20 mouse cellular contexts compared by ENCODE assay signal in genomic region chr1:143173836-143174235, GRCm38 (mm10).
DNase-seq lines count a peak whose midpoint lies in the region; ATAC-seq and TF ChIP-seq lines count a peak whose summit lies in the region.
"Had no signal": no experiment of that assay in that cellular context is flagged by ENCODE, and none has a peak within 500 bp of the region (broad histone marks: within the 10 kb centered on the region; RNA-seq: fewer than 3 reads in every experiment).

No protein-coding gene starts in this region.

- H3K4me1 ChIP-seq in forebrain, embryonic 14.5 days (ENCODE audit: control insufficient read depth, insufficient read depth, low read length) = no peaks in the 10 kb centered on the region
- no peaks in the 10 kb centered on the region for H3K4me1 ChIP-seq in forebrain, embryonic 10.5 days
- H3K4me1 ChIP-seq in midbrain, postnatal 0 days (ENCODE audit: insufficient read depth, low read length) = no peaks in the 10 kb centered on the region
- H3K4me1 ChIP-seq in midbrain, embryonic 13.5 days (replicated peaks) = no peaks in the 10 kb centered on the region
- H3K4me1 ChIP-seq in heart, embryonic 12.5 days (replicated peaks) = peaks cover 9% of the 10 kb centered on the region
- H3K4me1 ChIP-seq: embryonic facial prominence, embryonic 12.5 days; hindbrain, embryonic 12.5 days; limb, embryonic 12.5 days; liver, embryonic 13.5 days had no signal

- no peaks in the 10 kb centered on the region for H3K36me3 ChIP-seq in forebrain, embryonic 14.5 days (ENCODE audit: control insufficient read depth, insufficient read depth, low read length)
- no peaks in the 10 kb centered on the region for H3K36me3 ChIP-seq in forebrain, embryonic 10.5 days (replicated peaks)
- H3K36me3 ChIP-seq in midbrain, postnatal 0 days (ENCODE audit: insufficient read depth, low read length) = no peaks in the 10 kb centered on the region
- no peaks in the 10 kb centered on the region for H3K36me3 ChIP-seq in midbrain, embryonic 13.5 days
- no peaks in the 10 kb centered on the region for H3K36me3 ChIP-seq in heart, embryonic 12.5 days
- H3K36me3 ChIP-seq: embryonic facial prominence, embryonic 12.5 days; hindbrain, embryonic 12.5 days; limb, embryonic 12.5 days; liver, embryonic 13.5 days had no signal

- peak; percentile 48 for DNase-seq in forebrain, embryonic 14.5 days (ENCODE audit: low spot score)
- no peak for DNase-seq in forebrain, embryonic 10.5 days (ENCODE audit: extremely low spot score, low spot score)
- DNase-seq in midbrain, postnatal 0 days (ENCODE audit: low spot score) = peak; percentile 58
- peak; percentile 64 for DNase-seq in layer of hippocampus, adult 11-12 months (ENCODE audit: low spot score)
- DNase-seq in layer of hippocampus, postnatal 25 days (ENCODE audit: extremely low spot score in 1 of 2, low spot score in 1 of 2) = peak; percentile 11 to 20
- no peak for DNase-seq in ovary, postnatal 14 days (ENCODE audit: low spot score)
- DNase-seq: adrenal gland, postnatal 14 days; B cell, adult 2 months; gastrocnemius, adult 2 months; heart, adult 18-20 months; liver, embryonic 13.5 days; midbrain, embryonic 14.5 days had no signal

- H3K4me2 ChIP-seq in forebrain, embryonic 14.5 days (ENCODE audit: low read length) = no peak overlapping the region
- no peak overlapping the region for H3K4me2 ChIP-seq in midbrain, postnatal 0 days (ENCODE audit: low read depth, low read length, poor library complexity, severe bottlenecking)
- H3K4me2 ChIP-seq in midbrain, embryonic 13.5 days (replicated peaks) = no peak overlapping the region
- no peak overlapping the region for H3K4me2 ChIP-seq in heart, embryonic 12.5 days
- H3K4me2 ChIP-seq: embryonic facial prominence, embryonic 12.5 days; hindbrain, embryonic 12.5 days; limb, embryonic 12.5 days; liver, embryonic 13.5 days had no signal

- ATAC-seq in forebrain, embryonic 14.5 days = peak; percentile 75; the same call in 1 of the 2 replicates
- ATAC-seq in midbrain, postnatal 0 days (ENCODE audit: low FRiP score) = no peak; the same call in 1 of the 2 replicates
- ATAC-seq in midbrain, embryonic 13.5 days = no peak
- no peak for ATAC-seq in heart, embryonic 12.5 days (ENCODE audit: insufficient number of reproducible peaks, low FRiP score)
- ATAC-seq: intestine, postnatal 0 days had no signal

- no peaks in the 10 kb centered on the region for H3K27me3 ChIP-seq in forebrain, embryonic 14.5 days (replicated peaks; ENCODE audit: control insufficient read depth, insufficient read depth, low read length)
- no peaks in the 10 kb centered on the region for H3K27me3 ChIP-seq in forebrain, embryonic 10.5 days (ENCODE audit: poor library complexity, severe bottlenecking)
- H3K27me3 ChIP-seq in midbrain, postnatal 0 days (ENCODE audit: insufficient read depth, low read length) = no peaks in the 10 kb centered on the region
- no peaks in the 10 kb centered on the region for H3K27me3 ChIP-seq in midbrain, embryonic 13.5 days
- H3K27me3 ChIP-seq in heart, embryonic 12.5 days (replicated peaks) = no peaks in the 10 kb centered on the region
- H3K27me3 ChIP-seq: embryonic facial prominence, embryonic 12.5 days; hindbrain, embryonic 12.5 days; limb, embryonic 12.5 days; liver, embryonic 13.5 days had no signal

- H3K9ac ChIP-seq in forebrain, embryonic 14.5 days (ENCODE audit: low read length) = no peak overlapping the region
- no peak overlapping the region for H3K9ac ChIP-seq in midbrain, postnatal 0 days (replicated peaks; ENCODE audit: low read length, poor library complexity, severe bottlenecking)
- H3K9ac ChIP-seq in midbrain, embryonic 13.5 days (replicated peaks) = no peak overlapping the region
- no peak overlapping the region for H3K9ac ChIP-seq in heart, embryonic 12.5 days
- H3K9ac ChIP-seq: embryonic facial prominence, embryonic 12.5 days; hindbrain, embryonic 12.5 days; limb, embryonic 12.5 days; liver, embryonic 13.5 days had no signal

- WGBS in forebrain, embryonic 14.5 days = 73% methylated on average over 2 of the region's 2 CpGs
- 89% methylated on average over 2 of the region's 2 CpGs for WGBS in forebrain, embryonic 10.5 days
- 90% methylated on average over 2 of the region's 2 CpGs for WGBS in midbrain, postnatal 0 days
- 88% methylated on average over 2 of the region's 2 CpGs for WGBS in midbrain, embryonic 13.5 days
- 87% methylated on average over 2 of the region's 2 CpGs for WGBS in heart, embryonic 12.5 days

- H3K4me3 ChIP-seq in forebrain, embryonic 14.5 days (ENCODE audit: low read depth, low read length) = no peak overlapping the region
- no peak overlapping the region for H3K4me3 ChIP-seq in forebrain, embryonic 10.5 days
- H3K4me3 ChIP-seq in midbrain, postnatal 0 days (ENCODE audit: low read depth, low read length) = no peak overlapping the region
- no peak overlapping the region for H3K4me3 ChIP-seq in midbrain, embryonic 13.5 days (replicated peaks)
- H3K4me3 ChIP-seq in heart, embryonic 12.5 days = no peak overlapping the region
- H3K4me3 ChIP-seq: embryonic facial prominence, embryonic 12.5 days; gastrocnemius, adult 2 months; hindbrain, embryonic 12.5 days; left cerebral cortex, adult 2 months; limb, embryonic 12.5 days; liver, embryonic 13.5 days had no signal

- H3K27ac ChIP-seq in forebrain, embryonic 14.5 days (ENCODE audit: low read depth, low read length) = no peak overlapping the region
- no peak overlapping the region for H3K27ac ChIP-seq in forebrain, embryonic 10.5 days
- no peak overlapping the region for H3K27ac ChIP-seq in midbrain, postnatal 0 days (ENCODE audit: low read depth, low read length)
- no peak overlapping the region for H3K27ac ChIP-seq in midbrain, embryonic 13.5 days
- no peak overlapping the region for H3K27ac ChIP-seq in heart, embryonic 12.5 days (ENCODE audit: poor library complexity, severe bottlenecking)
- H3K27ac ChIP-seq: embryonic facial prominence, embryonic 12.5 days; gastrocnemius, adult 2 months; hindbrain, embryonic 12.5 days; kidney, postnatal 0 days; left cerebral cortex, adult 2 months; limb, embryonic 12.5 days; liver, embryonic 13.5 days had no signal

- no peak for TF ChIP-seq CTCF in midbrain, postnatal 0 days (IDR thresholded peaks at IDR 0.05)

- H3K9me3 ChIP-seq in forebrain, embryonic 14.5 days (replicated peaks; ENCODE audit: control insufficient read depth, low read length) = no peaks in the 10 kb centered on the region
- H3K9me3 ChIP-seq in forebrain, embryonic 10.5 days = no peaks in the 10 kb centered on the region
- H3K9me3 ChIP-seq in midbrain, postnatal 0 days (ENCODE audit: low read length) = no peaks in the 10 kb centered on the region
- no peaks in the 10 kb centered on the region for H3K9me3 ChIP-seq in midbrain, embryonic 13.5 days
- H3K9me3 ChIP-seq in heart, embryonic 12.5 days (replicated peaks) = no peaks in the 10 kb centered on the region
- H3K9me3 ChIP-seq: embryonic facial prominence, embryonic 12.5 days; hindbrain, embryonic 12.5 days; limb, embryonic 12.5 days; liver, embryonic 13.5 days had no signal

Comparison
In these comparisons a context has a peak if more than half of its experiments do, and no peak if none do; other contexts are left out.
1. DNase-seq: peak in forebrain, embryonic 14.5 days (single experiment), midbrain, postnatal 0 days (single experiment), layer of hippocampus, adult 11-12 months (single experiment) and layer of hippocampus, postnatal 25 days (2 of 2); none in forebrain, embryonic 10.5 days (single experiment) and ovary, postnatal 14 days (single experiment).